Mouse (Mus musculus) midbrain, embryonic 16.5 days (tissue): ENCODE data around the gene Prmt1. TPM values are rescaled to one million over a fixed set of nuclear protein-coding genes. Genes with fewer than 3 reads are reported as not detected.
A peak's percentile ranks its signal among the peaks of the same experiment; 100 is the strongest.

Source experiments
- ATAC-seq: fragments of 200-750 bp; cut with Nextera tagmentation; 2 replicates; pipeline ENCODE4 v1.8.0; 2017; ENCODE audit warnings: moderate TSS enrichment
- H3K27ac ChIP-seq: fragments of 300-500 bp; sonication (generic); 2 replicates; pipeline ENCODE4 v1.5.1; 2014; ENCODE audit warnings: mild to moderate bottlenecking, low read length, mixed read lengths
- H3K27me3 ChIP-seq: fragments of 300-500 bp; sonication (generic); 2 replicates; pipeline ENCODE4 v1.6.1; 2014; ENCODE audit warnings: low read depth, low read length, mixed read lengths; ENCODE audit not compliant: control insufficient read depth, insufficient read depth
- H3K36me3 ChIP-seq: fragments of 300-500 bp; sonication (generic); 2 replicates; pipeline ENCODE4 v1.6.1; 2014; ENCODE audit warnings: mild to moderate bottlenecking, low read length, moderate library complexity, mixed read lengths; ENCODE audit not compliant: control insufficient read depth, insufficient read depth
- H3K4me1 ChIP-seq: fragments of 300-500 bp; sonication (generic); 2 replicates; pipeline ENCODE4 v1.6.1; 2014; ENCODE audit warnings: mild to moderate bottlenecking, low read length, mixed read lengths; ENCODE audit not compliant: control insufficient read depth, insufficient read depth
- H3K4me2 ChIP-seq: fragments of 300-500 bp; sonication (generic); 2 replicates; pipeline ENCODE4 v1.6.1; 2014; ENCODE audit warnings: mild to moderate bottlenecking, low read length, mixed read lengths
- H3K4me3 ChIP-seq: fragments of 300-500 bp; sonication (generic); 2 replicates; pipeline ENCODE4 v1.5.1; 2014; ENCODE audit warnings: low read depth, mild to moderate bottlenecking, low read length, moderate library complexity, mixed read lengths
- H3K9ac ChIP-seq: fragments of 300-500 bp; sonication (generic); 2 replicates; pipeline ENCODE4 v1.6.1; 2014; ENCODE audit warnings: low read depth, low read length, mixed read lengths
- H3K9me3 ChIP-seq: fragments of 300-500 bp; sonication (generic); replicated peaks from 2 replicates; pipeline ENCODE4 v1.6.1; 2014; ENCODE audit warnings: mild to moderate bottlenecking, low read length, mixed read lengths; ENCODE audit not compliant: control insufficient read depth, poor library complexity, severe bottlenecking
- WGBS: fragments of 180-500 bp; shearing (Covaris S2); extraction: QIAGEN DNeasy Blood & Tissue Kit; methylation state at CpG from one replicate; pipeline ENCODE4 v1.1.7; 2014; 5-methylcytosine and 5-hydroxymethylcytosine counted together
- polyA plus RNA-seq: library from polyadenylated mRNA; unstranded; fragments of >200 nt; fragmentation: Nextera tagmentation; extraction: Ambion mirVana; gene quantifications from 2 replicates; pipeline ENCODE4 v1.2.1, GENCODE M21; 2015

The Prmt1 gene
- polyA plus RNA-seq, 1 experiment from 2014 or later = 671 TPM

DNA sequence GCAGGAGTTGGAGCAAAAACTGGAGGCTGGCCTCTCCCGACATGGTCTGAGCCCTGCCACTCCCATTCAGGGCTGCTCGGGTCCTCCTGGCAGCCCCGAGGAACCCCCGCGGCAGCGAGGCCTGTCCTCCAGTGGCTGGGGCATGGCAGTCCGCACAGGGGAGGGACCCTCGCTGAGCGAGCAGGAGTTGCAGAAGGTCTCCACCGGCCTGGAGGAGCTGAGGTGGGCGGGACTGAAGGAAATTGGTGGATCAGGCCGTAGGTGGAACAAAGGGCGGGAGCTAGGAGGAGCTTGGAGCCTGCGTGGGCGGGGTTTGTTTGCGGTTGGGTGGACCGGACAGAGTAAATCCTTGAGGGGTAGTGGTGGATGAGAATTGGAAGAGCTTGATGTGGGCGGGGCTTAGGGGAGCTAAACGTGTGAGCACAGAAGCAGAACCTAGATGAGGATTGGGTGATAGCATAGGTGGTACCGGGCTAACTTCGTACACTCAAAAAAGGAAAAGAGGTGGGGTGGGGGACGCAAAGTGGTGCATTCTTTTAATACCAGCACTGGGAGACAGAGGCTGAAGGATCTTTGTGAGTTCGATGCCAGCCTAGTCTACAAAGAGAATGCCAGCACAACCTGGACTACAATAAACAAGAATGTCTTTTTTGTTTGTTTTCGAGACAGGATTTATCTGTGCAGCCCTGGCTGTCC, 33.6 kb downstream of the Prmt1 start:
- ATAC-seq = peak; percentile 85
- Histone ChIP-seq H3K27me3 (peaks cover 17% of the 10 kb centered on the region), H3K9ac (peak overlapping the region; percentile 68), H3K4me2 (peak overlapping the region; percentile 87), H3K4me3 (peak overlapping the region; percentile 41), H3K36me3 (no peaks in the 10 kb centered on the region), H3K27ac (no peak overlapping the region), H3K4me1 (no peaks in the 10 kb centered on the region; the same call in 1 of the 2 replicates), H3K9me3 (no peaks in the 10 kb centered on the region)
- 5% methylated on average over 24 of the region's 24 CpGs for WGBS

DNA sequence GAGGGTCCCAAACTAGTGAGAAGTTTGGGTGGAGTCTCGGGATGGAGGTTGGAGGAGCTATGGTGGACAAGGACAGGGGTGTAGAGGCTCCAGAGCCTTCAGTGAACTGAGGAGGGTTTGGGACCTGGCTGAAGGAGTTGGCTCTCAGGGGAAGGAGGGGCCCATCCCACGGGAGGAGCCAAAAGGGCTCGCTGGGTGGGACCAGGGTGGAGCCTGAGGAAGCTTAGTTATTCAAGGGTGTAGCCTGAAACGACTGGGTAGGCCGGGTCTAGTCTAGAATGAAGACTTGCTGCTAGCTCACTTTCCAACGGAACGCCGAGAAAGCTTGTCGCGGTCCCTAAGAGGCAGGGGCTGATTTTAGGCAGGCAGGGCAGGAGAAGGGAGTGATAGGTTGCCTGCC, 34.4 kb downstream of the Prmt1 start:
- no peaks in the 10 kb centered on the region; the same call in 1 of the 2 replicates for H3K4me1 ChIP-seq
- H3K9me3 ChIP-seq = no peaks in the 10 kb centered on the region
- H3K9ac ChIP-seq = no peak overlapping the region
- no peaks in the 10 kb centered on the region for H3K36me3 ChIP-seq
- 0% methylated on average over 10 of the region's 10 CpGs for WGBS
- peak overlapping the region; percentile 41 for H3K4me3 ChIP-seq
- 0 out of 2 replicates have a peak, but pooled peaks have one; percentile 28 for ATAC-seq
- H3K4me2 ChIP-seq = peak overlapping the region; percentile 87
- H3K27ac ChIP-seq = no peak overlapping the region
- peaks cover 17% of the 10 kb centered on the region for H3K27me3 ChIP-seq

DNA sequence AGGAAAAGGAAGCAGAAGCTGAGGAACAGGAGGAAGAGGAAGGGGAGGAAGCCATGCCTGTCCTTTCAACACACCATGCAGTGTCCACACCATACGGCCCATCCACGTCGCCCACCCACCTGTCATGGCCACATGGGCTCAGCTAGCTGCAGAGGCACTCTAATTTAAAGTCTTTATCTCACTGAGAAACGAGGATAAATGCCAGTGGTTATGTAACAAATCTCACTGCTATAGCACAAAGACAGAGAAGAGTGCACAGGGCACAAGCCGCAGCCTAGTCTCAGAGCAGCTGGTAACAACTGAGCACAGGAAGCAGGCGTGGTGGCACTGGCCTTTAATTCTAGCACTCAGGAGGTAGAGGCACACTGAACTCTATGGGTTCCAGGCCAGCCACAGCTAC, 36.4 kb downstream of the Prmt1 start:
- Histone ChIP-seq H3K27me3 (peaks cover 17% of the 10 kb centered on the region), H3K4me2 (no peak overlapping the region), H3K4me3 (no peak overlapping the region), H3K36me3 (no peaks in the 10 kb centered on the region), H3K9me3 (no peaks in the 10 kb centered on the region), H3K4me1 (no peaks in the 10 kb centered on the region; the same call in 1 of the 2 replicates), H3K27ac (no peak overlapping the region), H3K9ac (no peak overlapping the region)
- no peak for ATAC-seq
- WGBS = 73% methylated on average over 6 of the region's 6 CpGs

DNA sequence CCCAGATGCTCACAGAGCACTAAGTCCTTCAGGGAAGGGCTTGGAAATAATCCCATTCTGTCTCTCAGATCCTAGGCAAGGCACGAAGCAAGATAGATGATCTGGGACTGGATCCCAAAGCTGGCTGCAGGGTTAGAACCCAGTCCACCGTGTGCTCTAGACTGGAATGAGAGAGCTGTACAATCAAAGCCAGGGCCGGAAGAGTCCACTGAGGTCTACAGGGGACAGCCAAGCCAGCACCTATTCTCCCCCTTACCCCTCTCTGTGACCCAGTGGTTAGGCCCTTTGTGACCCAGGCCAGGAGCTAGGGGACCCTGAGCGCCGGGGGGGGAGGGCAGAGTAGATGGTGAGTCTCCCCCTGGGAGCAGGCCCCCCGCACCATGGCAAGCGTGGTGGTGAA, 43.5 kb downstream of the Prmt1 start, which contains the start of gene Tsks:
Gene Tsks (plus strand): TSS at position 301 of the 400 bp plus-strand sequence.
- WGBS = 81% methylated on average over 7 of the region's 7 CpGs
- H3K27ac ChIP-seq = no peak within 1 kb of the TSS
- no peak within 1 kb of the TSS for H3K9ac ChIP-seq
- H3K4me1 ChIP-seq = no peaks in the 10 kb centered on the region
- no peaks in the 10 kb centered on the region for H3K36me3 ChIP-seq
- no peak within 1 kb of the TSS for H3K4me2 ChIP-seq
- H3K4me3 ChIP-seq = no peak within 1 kb of the TSS
- H3K9me3 ChIP-seq = no peaks in the 10 kb centered on the region
- no peak for ATAC-seq
- no peaks in the 10 kb centered on the region for H3K27me3 ChIP-seq

DNA sequence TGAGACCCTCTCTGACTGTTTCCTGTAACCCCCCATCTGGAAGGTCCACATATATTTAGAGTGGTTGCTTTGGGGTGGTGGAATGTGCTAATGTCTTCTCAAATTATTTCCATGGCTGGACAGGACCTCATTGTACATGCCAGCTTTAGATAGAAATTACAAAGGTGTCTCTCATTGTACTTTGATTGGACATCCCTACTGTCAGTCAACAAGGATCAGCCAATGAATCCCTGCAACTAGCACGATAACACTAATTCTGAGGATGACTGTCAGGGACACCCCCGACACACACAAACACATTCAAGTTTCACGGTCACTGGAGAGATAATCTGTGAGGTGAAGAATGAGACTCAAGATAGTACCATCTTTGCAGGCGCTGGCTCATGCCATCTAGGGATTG, 47.7 kb downstream of the Prmt1 start:
- Histone ChIP-seq H3K4me3 (no peak overlapping the region), H3K27me3 (no peaks in the 10 kb centered on the region), H3K9ac (no peak overlapping the region), H3K9me3 (no peaks in the 10 kb centered on the region; the same call in 1 of the 2 replicates), H3K27ac (no peak overlapping the region), H3K4me1 (no peaks in the 10 kb centered on the region), H3K36me3 (no peaks in the 10 kb centered on the region), H3K4me2 (no peak overlapping the region)
- 93% methylated on average over 4 of the region's 4 CpGs for WGBS
- ATAC-seq = no peak

DNA sequence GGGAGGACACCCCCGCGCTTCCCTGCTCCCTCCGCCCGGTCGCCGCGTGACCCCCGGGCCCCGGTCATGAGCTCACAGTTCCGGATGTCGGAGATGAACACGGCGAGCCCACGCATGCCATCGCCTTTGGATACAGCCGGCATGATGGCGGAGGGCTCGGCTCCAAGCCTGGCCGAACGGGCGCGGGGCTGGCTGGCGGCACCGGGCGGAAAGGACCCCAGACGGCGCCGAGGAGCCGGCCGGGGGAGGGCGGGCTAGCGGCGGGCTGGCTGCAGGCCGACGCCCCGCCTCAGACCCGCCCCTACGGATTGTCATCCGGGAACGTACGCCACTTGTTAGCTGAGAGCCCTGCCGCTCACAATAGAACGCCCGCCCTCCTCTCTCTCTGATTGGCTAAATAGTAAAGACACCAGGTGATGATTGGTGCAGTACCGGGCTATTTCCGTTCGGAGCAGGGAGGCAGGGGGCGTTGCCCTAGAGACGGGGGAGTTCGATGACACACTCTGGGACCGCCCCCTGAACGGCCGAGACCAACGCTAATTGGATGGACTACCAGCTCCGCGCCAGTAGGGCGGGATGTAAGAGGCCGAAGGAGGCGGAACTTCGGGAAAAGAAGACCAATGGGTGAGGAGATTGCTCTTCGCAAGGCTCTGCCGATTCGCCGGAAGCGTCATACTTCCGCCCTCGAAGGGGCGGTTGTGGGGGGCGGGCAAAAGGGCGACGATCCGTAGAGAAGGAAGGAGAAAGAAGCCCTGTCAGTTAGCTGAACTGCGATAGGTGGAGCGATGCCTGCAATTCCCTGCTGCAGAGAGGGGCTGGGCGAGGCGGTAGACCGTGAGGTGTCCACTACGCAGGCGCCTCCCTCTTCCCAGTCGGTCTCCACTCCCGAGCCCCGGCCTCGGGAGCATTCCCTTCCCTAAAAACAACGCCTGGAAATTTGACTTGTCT, 56.9 kb downstream of the Prmt1 start, which contains the start of gene Ap2a1:
Gene Ap2a1 (minus strand): TSS at position 293 of the 948 bp plus-strand sequence.
- peaks cover 6% of the 10 kb centered on the region; the same call in 1 of the 2 replicates for H3K36me3 ChIP-seq
- ATAC-seq = peak; percentile 99
- peak within 1 kb of the TSS; percentile 86 for H3K4me2 ChIP-seq
- H3K27ac ChIP-seq = peak within 1 kb of the TSS; percentile 97
- no peaks in the 10 kb centered on the region for H3K27me3 ChIP-seq
- peak within 1 kb of the TSS; percentile 95 for H3K9ac ChIP-seq
- under 1% methylated on average over 83 of the region's 84 CpGs for WGBS
- H3K9me3 ChIP-seq = no peaks in the 10 kb centered on the region
- peaks cover 19% of the 10 kb centered on the region for H3K4me1 ChIP-seq
- peak within 1 kb of the TSS; percentile 92 for H3K4me3 ChIP-seq

DNA sequence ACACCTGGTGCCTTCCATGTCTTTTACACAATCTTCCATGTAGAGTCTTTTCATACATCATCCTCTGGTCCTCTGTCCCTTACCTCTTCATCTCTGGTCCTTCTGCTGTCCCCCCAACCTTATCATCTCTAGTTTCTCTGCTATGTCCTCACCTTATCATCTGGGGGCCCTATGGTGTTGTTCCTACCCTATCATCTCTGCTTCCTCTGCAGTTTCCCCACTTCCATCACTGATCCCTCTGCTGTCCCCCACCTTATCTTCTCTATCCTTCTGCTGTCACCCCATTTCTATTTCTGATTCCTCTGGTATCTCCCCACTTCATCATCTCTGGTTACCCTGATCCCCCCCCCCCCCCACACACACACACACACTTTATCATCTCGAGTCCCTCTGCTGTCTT, 57.8 kb downstream of the Prmt1 start:
- no peaks in the 10 kb centered on the region for H3K27me3 ChIP-seq
- no peaks in the 10 kb centered on the region for H3K9me3 ChIP-seq
- peak overlapping the region; percentile 80; the same call in 1 of the 2 replicates for H3K27ac ChIP-seq
- peak overlapping the region; percentile 86 for H3K4me2 ChIP-seq
- H3K36me3 ChIP-seq = peaks cover 8% of the 10 kb centered on the region
- H3K4me1 ChIP-seq = peaks cover 19% of the 10 kb centered on the region
- WGBS = 0% methylated on average over 1 of the region's 1 CpGs
- peak overlapping the region; percentile 92 for H3K4me3 ChIP-seq
- H3K9ac ChIP-seq = peak overlapping the region; percentile 95
- no peak for ATAC-seq
